Mouse (Mus musculus): ENCODE measurements around the gene Kcnma1.

Kcnma1 gene

GRCm38 (mm10) chr14:23592826-23593447 is 421.4 kb downstream of the Kcnma1 start:
- no peak for DNase-seq (ENCODE audit: low spot score)

GRCm38 (mm10) chr14:23589744-23590481 is 424.4 kb downstream of the Kcnma1 start:
- DNase-seq (ENCODE audit: low spot score): no peak

- no peak for DNase-seq (ENCODE audit: low spot score)
Measured at GRCm38 (mm10) chr14:23587451-23587850, 426.8 kb downstream of the Kcnma1 start.

GRCm38 (mm10) chr14:23583235-23583634 is 431.1 kb downstream of the Kcnma1 start:
- DNase-seq (ENCODE audit: low spot score): no peak

- no peak for DNase-seq (ENCODE audit: low spot score)
Measured at GRCm38 (mm10) chr14:23581282-23581681, 433.0 kb downstream of the Kcnma1 start.

GRCm38 (mm10) chr14:23575951-23576350 is 438.3 kb downstream of the Kcnma1 start:
- DNase-seq (ENCODE audit: low spot score): peak; percentile 14

- DNase-seq (ENCODE audit: low spot score): no peak
Measured at GRCm38 (mm10) chr14:23574136-23574535, 440.2 kb downstream of the Kcnma1 start.

- no peak for DNase-seq (ENCODE audit: low spot score)
Measured at GRCm38 (mm10) chr14:23573385-23573784, 440.9 kb downstream of the Kcnma1 start.

- no peak for DNase-seq (ENCODE audit: low spot score)
Measured at GRCm38 (mm10) chr14:23572778-23573177, 441.5 kb downstream of the Kcnma1 start.

- DNase-seq (ENCODE audit: low spot score): no peak
Measured at GRCm38 (mm10) chr14:23570251-23570650, 444.0 kb downstream of the Kcnma1 start.

GRCm38 (mm10) chr14:23565931-23566330 is 448.4 kb downstream of the Kcnma1 start:
- no peak for DNase-seq (ENCODE audit: low spot score)

- DNase-seq (ENCODE audit: low spot score): no peak
Measured at GRCm38 (mm10) chr14:23564474-23564873, 449.8 kb downstream of the Kcnma1 start.

GRCm38 (mm10) chr14:23563180-23563579 is 451.1 kb downstream of the Kcnma1 start:
- no peak for DNase-seq (ENCODE audit: low spot score)

GRCm38 (mm10) chr14:23555647-23556046 is 458.6 kb downstream of the Kcnma1 start:
- no peak for DNase-seq (ENCODE audit: low spot score)

- DNase-seq (ENCODE audit: low spot score): peak; percentile 15
Measured at GRCm38 (mm10) chr14:23552252-23552974, 461.9 kb downstream of the Kcnma1 start.

- no peak for DNase-seq (ENCODE audit: low spot score)
Measured at GRCm38 (mm10) chr14:23550467-23550866, 463.8 kb downstream of the Kcnma1 start.

- DNase-seq (ENCODE audit: low spot score): no peak
Measured at GRCm38 (mm10) chr14:23542131-23542530, 472.2 kb downstream of the Kcnma1 start.

GRCm38 (mm10) chr14:23539621-23540020 is 474.7 kb downstream of the Kcnma1 start:
- DNase-seq (ENCODE audit: low spot score): no peak

GRCm38 (mm10) chr14:23533346-23533745 is 480.9 kb downstream of the Kcnma1 start:
- DNase-seq (ENCODE audit: low spot score): no peak

GRCm38 (mm10) chr14:23531735-23532525 is 482.4 kb downstream of the Kcnma1 start:
- DNase-seq (ENCODE audit: low spot score): no peak

GRCm38 (mm10) chr14:23529720-23530119 is 484.6 kb downstream of the Kcnma1 start:
- peak; percentile 30 for DNase-seq (ENCODE audit: low spot score)

GRCm38 (mm10) chr14:23529229-23529628 is 485.1 kb downstream of the Kcnma1 start:
- DNase-seq (ENCODE audit: low spot score): no peak

Measured in ovary, postnatal 36 days (tissue).